Mouse (Mus musculus): Measurements from ENCODE around the gene Wdr4. TPM values are rescaled to one million over a fixed set of nuclear protein-coding genes. Genes with fewer than 3 reads are reported as not detected.
"Not testable (repeated sequence)": the region's sequence is repeated elsewhere in the genome, so short reads cannot be mapped to it uniquely, and the experiment has no call there.

Wdr4 gene
- polyA plus RNA-seq, 1 experiment from 2014 or later = 42.3 TPM

- peak overlapping the region; percentile 38 for H3K4me2 ChIP-seq (ENCODE audit: low read depth, low read length)
- H3K4me3 ChIP-seq (ENCODE audit: low read length) = peak overlapping the region; percentile 18
- no peaks in the 10 kb centered on the region for H3K27me3 ChIP-seq (replicated peaks; ENCODE audit: control insufficient read depth, insufficient read depth, low read length)
- peak; percentile 74 for ATAC-seq
- H3K4me1 ChIP-seq (ENCODE audit: control insufficient read depth, insufficient read depth, low read length) = peaks cover 14% of the 10 kb centered on the region
- H3K27ac ChIP-seq (ENCODE audit: low read length) = peak overlapping the region; percentile 82
- H3K36me3 ChIP-seq (ENCODE audit: control insufficient read depth, insufficient read depth, low read length) = no peaks in the 10 kb centered on the region
- H3K9ac ChIP-seq (ENCODE audit: low read depth, low read length) = peak overlapping the region; percentile 32
- 36% methylated on average over 11 of the region's 11 CpGs for WGBS
- no peaks in the 10 kb centered on the region for H3K9me3 ChIP-seq (ENCODE audit: control insufficient read depth, low read length)
Observed at GRCm38 (mm10) chr17:31557124-31557880, 37.5 kb upstream of the Wdr4 start.

GRCm38 (mm10) chr17:31556253-31556652, 36.5 kb upstream of the Wdr4 start:
- Histone ChIP-seq H3K4me3 (ENCODE audit: low read length) (no peak overlapping the region), H3K4me2 (ENCODE audit: low read depth, low read length) (no peak overlapping the region), H3K27me3 (replicated peaks; ENCODE audit: control insufficient read depth, insufficient read depth, low read length) (no peaks in the 10 kb centered on the region), H3K9ac (ENCODE audit: low read depth, low read length) (no peak overlapping the region), H3K36me3 (ENCODE audit: control insufficient read depth, insufficient read depth, low read length) (no peaks in the 10 kb centered on the region), H3K27ac (ENCODE audit: low read length) (peak overlapping the region; percentile 4; the same call in 1 of the 2 replicates), H3K9me3 (ENCODE audit: control insufficient read depth, low read length) (no peaks in the 10 kb centered on the region), H3K4me1 (ENCODE audit: control insufficient read depth, insufficient read depth, low read length) (peaks cover 14% of the 10 kb centered on the region)
- 58% methylated on average over 4 of the region's 4 CpGs for WGBS
- ATAC-seq = no peak

DNA sequence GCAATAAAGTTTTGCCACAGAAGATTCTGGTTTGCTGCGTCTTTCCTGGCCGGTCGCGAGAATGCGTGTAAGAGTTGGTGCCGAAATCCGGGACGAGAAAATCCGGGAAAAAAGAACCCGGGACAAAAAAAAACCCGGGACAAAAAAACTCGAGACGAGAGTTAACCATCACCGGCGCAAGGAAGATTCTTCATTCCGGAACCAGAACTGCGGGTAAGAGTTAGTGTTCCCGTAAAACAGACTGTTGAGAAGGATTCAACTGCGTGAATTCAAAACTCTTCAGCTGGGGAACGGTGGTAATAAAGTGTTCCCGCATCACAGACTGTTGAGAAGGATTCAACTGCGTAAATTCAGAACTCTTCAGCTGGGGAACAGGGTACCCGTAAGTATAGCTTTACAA, 32.8 kb upstream of the Wdr4 start:
- 95% methylated on average over 23 of the region's 23 CpGs for WGBS
- H3K36me3 ChIP-seq (ENCODE audit: control insufficient read depth, insufficient read depth, low read length); H3K27ac ChIP-seq (ENCODE audit: low read length); H3K4me2 ChIP-seq (ENCODE audit: low read depth, low read length); ATAC-seq; H3K27me3 ChIP-seq (replicated peaks; ENCODE audit: control insufficient read depth, insufficient read depth, low read length); H3K9me3 ChIP-seq (ENCODE audit: control insufficient read depth, low read length); H3K9ac ChIP-seq (ENCODE audit: low read depth, low read length); H3K4me3 ChIP-seq (ENCODE audit: low read length): not testable (repeated sequence)
- H3K4me1 ChIP-seq (ENCODE audit: control insufficient read depth, insufficient read depth, low read length) = peaks cover 12% of the 10 kb centered on the region

GRCm38 (mm10) chr17:31549389-31549788, 29.6 kb upstream of the Wdr4 start:
- Histone ChIP-seq H3K9ac (ENCODE audit: low read depth, low read length) (0 out of 2 replicates have a peak overlapping the region, but pooled peaks have one; percentile 33), H3K4me2 (ENCODE audit: low read depth, low read length) (no peak overlapping the region), H3K9me3 (ENCODE audit: control insufficient read depth, low read length) (no peaks in the 10 kb centered on the region), H3K36me3 (ENCODE audit: control insufficient read depth, insufficient read depth, low read length) (no peaks in the 10 kb centered on the region), H3K4me3 (ENCODE audit: low read length) (no peak overlapping the region), H3K4me1 (ENCODE audit: control insufficient read depth, insufficient read depth, low read length) (peaks cover 6% of the 10 kb centered on the region; the same call in 1 of the 2 replicates), H3K27ac (ENCODE audit: low read length) (peak overlapping the region; percentile 31; the same call in 1 of the 2 replicates), H3K27me3 (replicated peaks; ENCODE audit: control insufficient read depth, insufficient read depth, low read length) (no peaks in the 10 kb centered on the region)
- 25% methylated on average over 8 of the region's 8 CpGs for WGBS
- peak; percentile 74 for ATAC-seq

GRCm38 (mm10) chr17:31547974-31548373, 28.2 kb upstream of the Wdr4 start:
- Histone ChIP-seq H3K4me3 (ENCODE audit: low read length) (no peak overlapping the region), H3K9ac (ENCODE audit: low read depth, low read length) (peak overlapping the region; percentile 24; the same call in 1 of the 2 replicates), H3K9me3 (ENCODE audit: control insufficient read depth, low read length) (no peaks in the 10 kb centered on the region), H3K27me3 (replicated peaks; ENCODE audit: control insufficient read depth, insufficient read depth, low read length) (no peaks in the 10 kb centered on the region), H3K36me3 (ENCODE audit: control insufficient read depth, insufficient read depth, low read length) (no peaks in the 10 kb centered on the region), H3K4me2 (ENCODE audit: low read depth, low read length) (no peak overlapping the region), H3K27ac (ENCODE audit: low read length) (no peak overlapping the region), H3K4me1 (ENCODE audit: control insufficient read depth, insufficient read depth, low read length) (peaks cover 9% of the 10 kb centered on the region; the same call in 1 of the 2 replicates)
- WGBS = 76% methylated on average over 3 of the region's 3 CpGs
- ATAC-seq = no peak

- H3K9me3 ChIP-seq (ENCODE audit: control insufficient read depth, low read length) = no peaks in the 10 kb centered on the region
- no peak overlapping the region for H3K4me2 ChIP-seq (ENCODE audit: low read depth, low read length)
- H3K27me3 ChIP-seq (replicated peaks; ENCODE audit: control insufficient read depth, insufficient read depth, low read length) = no peaks in the 10 kb centered on the region
- WGBS = 87% methylated on average over 9 of the region's 9 CpGs
- no peak overlapping the region for H3K4me3 ChIP-seq (ENCODE audit: low read length)
- peaks cover 11% of the 10 kb centered on the region; the same call in 1 of the 2 replicates for H3K4me1 ChIP-seq (ENCODE audit: control insufficient read depth, insufficient read depth, low read length)
- H3K9ac ChIP-seq (ENCODE audit: low read depth, low read length) = no peak overlapping the region
- no peaks in the 10 kb centered on the region for H3K36me3 ChIP-seq (ENCODE audit: control insufficient read depth, insufficient read depth, low read length)
- no peak for ATAC-seq
- H3K27ac ChIP-seq (ENCODE audit: low read length) = no peak overlapping the region
Observed at GRCm38 (mm10) chr17:31546444-31547196, 26.8 kb upstream of the Wdr4 start.

DNA sequence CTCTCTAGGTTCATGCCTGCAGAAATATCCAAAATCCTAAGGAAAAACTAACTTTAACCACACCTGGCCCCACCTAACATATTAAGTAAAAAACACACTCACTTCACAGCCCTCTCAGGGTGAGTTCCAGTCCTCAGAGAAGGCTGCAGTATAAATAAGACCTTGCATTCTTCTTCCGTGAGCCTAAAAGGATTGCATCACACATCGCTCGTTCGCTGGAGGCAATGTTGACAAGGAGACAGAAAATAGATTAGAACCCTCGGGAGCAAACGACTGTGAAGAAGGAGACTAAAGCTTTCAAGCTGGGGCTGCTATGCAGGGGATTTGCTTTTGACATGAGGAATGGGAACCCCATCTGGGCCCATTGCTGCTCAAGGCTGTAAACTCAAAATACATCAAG, 23.8 kb upstream of the Wdr4 start:
- Histone ChIP-seq H3K27me3 (replicated peaks; ENCODE audit: control insufficient read depth, insufficient read depth, low read length) (no peaks in the 10 kb centered on the region), H3K4me3 (ENCODE audit: low read length) (no peak overlapping the region), H3K4me1 (ENCODE audit: control insufficient read depth, insufficient read depth, low read length) (0 out of 2 replicates have a peak, but pooled peaks cover 5% of the 10 kb centered on the region), H3K9ac (ENCODE audit: low read depth, low read length) (no peak overlapping the region), H3K36me3 (ENCODE audit: control insufficient read depth, insufficient read depth, low read length) (no peaks in the 10 kb centered on the region), H3K4me2 (ENCODE audit: low read depth, low read length) (no peak overlapping the region), H3K27ac (ENCODE audit: low read length) (no peak overlapping the region), H3K9me3 (ENCODE audit: control insufficient read depth, low read length) (no peaks in the 10 kb centered on the region)
- ATAC-seq = no peak
- WGBS = 13% methylated on average over 6 of the region's 6 CpGs

- ATAC-seq = 0 out of 2 replicates have a peak, but pooled peaks have one; percentile 38
- no peaks in the 10 kb centered on the region for H3K36me3 ChIP-seq (ENCODE audit: control insufficient read depth, insufficient read depth, low read length)
- H3K4me1 ChIP-seq (ENCODE audit: control insufficient read depth, insufficient read depth, low read length) = 0 out of 2 replicates have a peak, but pooled peaks cover 5% of the 10 kb centered on the region
- 31% methylated on average over 6 of the region's 6 CpGs for WGBS
- no peak overlapping the region for H3K4me3 ChIP-seq (ENCODE audit: low read length)
- H3K9me3 ChIP-seq (ENCODE audit: control insufficient read depth, low read length) = no peaks in the 10 kb centered on the region
- H3K27ac ChIP-seq (ENCODE audit: low read length) = no peak overlapping the region
- H3K27me3 ChIP-seq (replicated peaks; ENCODE audit: control insufficient read depth, insufficient read depth, low read length) = no peaks in the 10 kb centered on the region
- H3K4me2 ChIP-seq (ENCODE audit: low read depth, low read length) = no peak overlapping the region
- H3K9ac ChIP-seq (ENCODE audit: low read depth, low read length) = no peak overlapping the region
Observed at GRCm38 (mm10) chr17:31541460-31541831, 21.7 kb upstream of the Wdr4 start.

- 59% methylated on average over 4 of the region's 4 CpGs for WGBS
- Histone ChIP-seq H3K36me3 (ENCODE audit: control insufficient read depth, insufficient read depth, low read length) (no peaks in the 10 kb centered on the region), H3K27me3 (replicated peaks; ENCODE audit: control insufficient read depth, insufficient read depth, low read length) (no peaks in the 10 kb centered on the region), H3K9ac (ENCODE audit: low read depth, low read length) (no peak overlapping the region), H3K9me3 (ENCODE audit: control insufficient read depth, low read length) (no peaks in the 10 kb centered on the region), H3K27ac (ENCODE audit: low read length) (no peak overlapping the region; the same call in 1 of the 2 replicates), H3K4me3 (ENCODE audit: low read length) (no peak overlapping the region), H3K4me1 (ENCODE audit: control insufficient read depth, insufficient read depth, low read length) (peaks cover 6% of the 10 kb centered on the region), H3K4me2 (ENCODE audit: low read depth, low read length) (no peak overlapping the region)
- ATAC-seq = no peak
Observed at GRCm38 (mm10) chr17:31540809-31541459, 21.2 kb upstream of the Wdr4 start.
